Mouse (Mus musculus) brown adipose tissue, adult 24 weeks (tissue): ENCODE data around the gene Rpl18a. TPM values are rescaled to one million over a fixed set of nuclear protein-coding genes. Genes with fewer than 3 reads are reported as not detected.

Experiments
- H3K27ac ChIP-seq: fragments of 200-500 bp; replicated peaks from 2 replicates; pipeline ENCODE4 v1.5.1; 2012; ENCODE audit warnings: low read depth, mild to moderate bottlenecking, low read length
- H3K4me1 ChIP-seq: fragments of 200-500 bp; 2 replicates; pipeline ENCODE4 v1.6.1; 2012; ENCODE audit warnings: low read length, mixed read lengths; ENCODE audit not compliant: control insufficient read depth, insufficient read depth, insufficient read length
- H3K4me3 ChIP-seq: fragments of 200-500 bp; 2 replicates; pipeline ENCODE4 v1.5.1; 2012; ENCODE audit warnings: low read depth, mild to moderate bottlenecking, low read length, moderate library complexity; ENCODE audit not compliant: insufficient read depth
- polyA plus RNA-seq: library from polyadenylated mRNA; stranded (reverse); fragments of >200 nt; gene quantifications from 2 replicates; pipeline ENCODE4 v1.2.4, GENCODE M21; 2012; ENCODE audit not compliant: missing spikeins, insufficient read depth, insufficient read length

Gene Rpl18a
- polyA plus RNA-seq, 1 experiment, result 822 TPM

DNA sequence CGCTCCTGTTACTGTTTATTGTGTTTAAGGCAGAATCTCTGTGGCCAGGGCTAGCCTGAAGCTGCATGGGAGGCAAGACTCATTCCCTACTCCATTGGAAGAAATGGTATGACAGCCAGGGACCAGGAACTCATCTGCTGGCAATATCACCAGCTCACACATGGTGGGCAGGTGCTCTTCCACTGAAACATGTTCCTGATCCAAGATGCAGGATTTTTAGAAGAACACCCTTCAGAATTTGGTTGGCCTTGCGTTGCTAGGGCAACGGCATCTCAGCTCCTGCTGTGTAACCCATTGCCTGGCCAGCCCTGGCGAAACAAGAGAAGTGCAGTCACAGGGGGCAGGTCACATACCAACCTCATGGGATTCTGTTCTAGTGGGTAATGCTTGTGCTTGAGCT is 17.7 kb downstream of the Rpl18a start:
- Histone ChIP-seq H3K27ac (no peak overlapping the region), H3K4me1 (peaks cover 3% of the 10 kb centered on the region; the same call in 1 of the 2 replicates), H3K4me3 (no peak overlapping the region)

DNA sequence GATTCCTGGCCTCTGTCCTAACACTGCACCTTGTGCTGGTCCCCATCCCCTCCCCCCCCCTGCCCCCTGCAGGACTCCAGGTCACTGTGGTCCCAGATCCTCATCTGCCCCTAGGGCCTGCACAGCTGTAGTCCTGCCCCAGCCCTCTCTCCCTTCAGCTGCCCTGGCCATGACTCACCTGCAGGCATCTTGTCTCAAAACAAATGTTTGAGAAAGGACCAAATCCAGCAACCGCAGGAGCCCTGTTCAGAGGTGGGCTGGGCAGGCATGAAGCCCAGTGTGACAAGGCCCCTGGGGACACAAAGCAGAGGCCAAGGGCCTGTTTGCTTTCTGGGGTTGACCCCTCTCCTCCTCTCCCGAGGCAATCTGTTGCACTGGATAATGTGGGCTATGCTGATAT is 19.0 kb downstream of the Rpl18a start:
- H3K4me3 ChIP-seq, result no peak overlapping the region
- H3K27ac ChIP-seq, result no peak overlapping the region
- peaks cover 3% of the 10 kb centered on the region; the same call in 1 of the 2 replicates for H3K4me1 ChIP-seq

DNA sequence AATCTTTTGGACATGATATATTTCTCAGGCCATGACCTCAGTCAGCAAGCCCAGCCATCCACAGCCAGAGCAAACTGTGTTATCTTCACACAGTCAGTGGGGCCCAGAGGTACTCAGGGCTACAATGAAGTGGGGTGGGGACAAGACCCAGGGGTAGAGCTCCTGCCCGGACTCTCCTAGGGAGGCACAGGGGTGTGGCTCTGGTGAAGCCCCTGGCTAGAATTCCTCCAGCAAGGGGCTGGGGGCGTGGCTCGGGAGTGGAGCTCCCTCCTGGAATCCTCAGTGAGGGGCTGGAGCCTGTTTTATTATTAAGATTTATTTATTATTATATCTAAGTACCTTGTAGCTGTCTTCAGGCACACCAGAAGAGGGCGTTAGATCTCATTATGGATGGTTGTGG is 20.8 kb downstream of the Rpl18a start:
- Histone ChIP-seq H3K4me3 (no peak overlapping the region), H3K27ac (no peak overlapping the region), H3K4me1 (peaks cover 3% of the 10 kb centered on the region; the same call in 1 of the 2 replicates)

DNA sequence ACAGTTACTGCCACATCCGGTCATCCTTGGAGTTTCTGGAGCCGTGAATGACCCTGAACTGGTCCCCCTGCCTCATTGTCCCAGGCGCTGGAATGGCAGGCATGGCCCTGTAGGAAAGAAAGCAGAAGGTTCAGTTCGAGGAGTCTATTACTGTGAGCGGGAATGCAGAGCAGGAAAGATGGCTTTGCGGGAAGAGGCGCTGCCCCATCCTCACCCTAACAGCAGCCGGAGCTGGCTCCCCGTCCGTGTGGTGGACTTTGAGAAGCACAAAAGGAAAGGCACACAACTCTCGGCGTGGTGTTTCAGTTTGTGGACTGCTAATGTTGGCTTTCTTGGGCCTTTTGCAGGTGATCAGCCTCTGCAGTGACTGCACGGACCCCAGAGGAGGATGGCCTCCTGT is 22.8 kb downstream of the Rpl18a start:
- Histone ChIP-seq H3K27ac (no peak overlapping the region), H3K4me3 (no peak overlapping the region), H3K4me1 (no peaks in the 10 kb centered on the region)

DNA sequence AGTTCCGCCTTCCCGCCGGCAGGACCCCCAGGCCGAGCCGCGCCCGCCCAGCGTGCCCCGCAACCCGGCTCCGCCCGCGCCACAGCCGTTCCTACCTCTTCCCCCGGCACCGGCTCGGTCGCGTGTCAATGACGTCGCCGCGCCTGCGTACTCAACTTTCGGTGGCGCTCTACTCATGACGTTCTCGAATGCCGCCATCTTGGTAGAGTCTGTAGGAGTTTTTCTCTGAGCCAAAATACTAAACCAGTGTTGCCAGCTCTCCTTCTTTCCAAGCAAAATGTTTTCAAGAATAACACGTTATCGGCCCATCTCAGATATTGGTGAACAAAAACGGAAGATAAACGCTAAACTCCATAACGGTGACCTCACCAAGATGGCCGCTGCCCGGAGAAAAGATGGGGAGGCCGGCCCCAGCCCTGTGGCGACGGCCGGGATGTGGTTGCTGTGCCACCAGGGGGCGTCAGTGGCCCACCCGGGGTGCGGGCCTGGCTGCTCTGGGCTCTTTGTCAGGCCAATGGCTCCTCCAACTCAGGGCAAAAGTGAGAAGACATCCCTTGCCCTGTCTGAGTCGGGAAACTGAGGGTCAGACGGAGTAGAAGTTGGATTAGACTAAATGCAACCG is 23.7 kb downstream of the Rpl18a start, which contains the start of gene Ccdc124:
Gene Ccdc124 (minus strand): TSS at position 572 of the 622 bp plus-strand sequence.
- Histone ChIP-seq H3K4me3 (peak within 1 kb of the TSS; percentile 81), H3K4me1 (no peaks in the 10 kb centered on the region), H3K27ac (peak within 1 kb of the TSS; percentile 95)

DNA sequence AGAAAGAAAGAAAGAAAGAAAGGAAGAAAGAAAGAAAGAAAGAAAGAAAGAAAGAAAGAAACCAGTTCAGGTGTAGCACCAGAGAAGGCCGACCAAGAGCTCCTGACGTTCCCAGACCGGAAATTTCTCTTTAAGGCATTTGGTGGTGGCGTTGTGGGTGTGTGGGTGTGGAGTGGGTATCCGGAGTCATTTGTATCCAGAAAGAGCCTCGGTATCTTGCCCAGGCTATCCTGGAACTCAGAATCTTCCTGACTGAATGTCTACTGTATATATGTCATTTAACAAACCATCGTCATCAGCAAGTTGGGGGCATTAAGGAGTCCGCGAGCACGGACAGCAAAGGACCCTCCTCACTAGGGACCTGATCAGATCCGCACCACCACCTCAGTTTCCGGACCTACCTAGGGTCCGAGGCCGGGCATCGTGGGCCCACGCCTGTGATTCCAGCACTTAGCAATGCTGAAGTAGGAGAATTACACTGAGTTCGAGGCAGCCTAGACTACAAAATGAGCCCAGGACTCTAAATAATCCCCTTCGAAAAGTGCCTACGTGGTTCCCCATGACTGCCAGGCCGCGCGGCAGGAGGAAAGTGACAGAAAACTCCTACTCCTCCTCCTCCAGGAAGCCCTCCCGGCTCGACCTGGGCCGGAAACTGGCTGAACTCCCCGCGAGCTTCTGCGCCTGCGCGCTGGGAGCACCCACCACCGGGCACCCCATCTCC is 24.4 kb downstream of the Rpl18a start:
- peak overlapping the region; percentile 81 for H3K4me3 ChIP-seq
- H3K4me1 ChIP-seq, result no peaks in the 10 kb centered on the region
- H3K27ac ChIP-seq, result peak overlapping the region; percentile 56

DNA sequence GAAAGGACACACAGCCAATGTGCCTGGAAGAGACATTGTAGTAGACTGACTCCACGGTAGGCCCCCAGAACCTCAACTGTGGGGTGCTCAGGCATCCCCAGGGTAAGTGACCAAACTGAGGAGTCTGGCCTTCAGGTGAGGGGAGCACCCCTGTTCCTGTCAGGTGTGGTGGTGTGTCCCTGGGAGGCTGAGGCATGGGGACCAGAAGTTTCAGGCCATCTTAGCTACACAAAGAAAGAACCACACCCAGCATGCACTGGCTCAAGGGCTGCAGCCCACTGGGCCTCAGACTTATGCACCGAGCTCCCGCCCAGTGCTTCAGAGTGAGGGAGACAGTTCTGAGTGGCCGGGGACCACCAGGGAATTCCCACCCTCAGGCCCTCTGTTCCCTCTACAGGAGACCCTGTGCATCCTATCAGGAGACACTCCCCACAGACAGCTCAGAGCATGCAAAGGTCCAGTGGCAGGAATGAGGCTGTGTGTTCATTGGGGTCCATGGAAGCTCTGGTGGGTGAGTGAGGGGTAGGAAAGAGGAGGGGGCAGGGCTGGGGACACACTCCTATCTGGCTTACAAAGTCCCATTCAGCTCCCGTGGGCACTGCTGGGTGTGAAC is 25.9 kb downstream of the Rpl18a start:
- no peak overlapping the region for H3K27ac ChIP-seq
- no peaks in the 10 kb centered on the region for H3K4me1 ChIP-seq
- H3K4me3 ChIP-seq, result no peak overlapping the region

DNA sequence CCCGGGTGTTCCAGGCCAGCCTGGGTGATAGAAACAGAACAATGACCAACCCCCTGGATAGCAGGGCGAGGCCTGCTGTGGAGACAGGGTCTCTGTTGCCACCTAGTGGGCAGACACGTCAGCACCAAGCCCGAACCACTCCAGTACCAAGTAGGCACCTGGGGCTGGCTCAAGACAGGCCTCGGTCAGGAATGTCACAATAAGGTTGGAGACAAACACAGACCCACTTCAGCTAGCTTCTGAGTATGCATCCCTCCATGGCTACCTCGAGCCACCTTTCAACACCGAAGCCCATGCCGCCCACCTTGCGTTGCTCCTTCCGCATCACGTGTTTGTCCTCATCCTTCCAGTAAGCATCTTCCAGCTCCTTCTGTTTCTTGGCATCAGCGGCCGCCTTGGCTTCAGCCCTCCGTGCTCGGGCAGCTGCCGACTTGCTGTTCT is 27.6 kb downstream of the Rpl18a start:
- H3K4me3 ChIP-seq, result no peak overlapping the region
- peaks cover 4% of the 10 kb centered on the region; the same call in 1 of the 2 replicates for H3K4me1 ChIP-seq
- no peak overlapping the region for H3K27ac ChIP-seq

DNA sequence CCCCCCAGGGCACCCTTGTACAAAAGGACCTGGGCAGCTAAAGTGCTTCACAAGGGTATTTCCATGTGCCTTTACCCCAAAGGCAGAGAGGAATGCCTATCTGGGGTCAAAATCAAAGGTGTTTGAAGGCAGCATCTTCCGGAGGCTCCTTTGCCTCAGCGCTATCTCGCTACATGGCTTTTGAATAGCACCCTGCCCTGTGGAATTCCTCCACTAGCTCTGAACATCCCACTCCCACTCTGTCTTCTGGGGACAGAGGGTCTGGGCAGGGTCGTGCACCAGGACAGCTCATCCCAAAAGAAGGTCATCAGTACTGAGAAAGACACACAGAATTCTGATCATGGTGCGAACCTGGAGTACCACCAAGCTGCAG is 28.0 kb downstream of the Rpl18a start:
- Histone ChIP-seq H3K27ac (no peak overlapping the region), H3K4me1 (peaks cover 4% of the 10 kb centered on the region; the same call in 1 of the 2 replicates), H3K4me3 (no peak overlapping the region)

DNA sequence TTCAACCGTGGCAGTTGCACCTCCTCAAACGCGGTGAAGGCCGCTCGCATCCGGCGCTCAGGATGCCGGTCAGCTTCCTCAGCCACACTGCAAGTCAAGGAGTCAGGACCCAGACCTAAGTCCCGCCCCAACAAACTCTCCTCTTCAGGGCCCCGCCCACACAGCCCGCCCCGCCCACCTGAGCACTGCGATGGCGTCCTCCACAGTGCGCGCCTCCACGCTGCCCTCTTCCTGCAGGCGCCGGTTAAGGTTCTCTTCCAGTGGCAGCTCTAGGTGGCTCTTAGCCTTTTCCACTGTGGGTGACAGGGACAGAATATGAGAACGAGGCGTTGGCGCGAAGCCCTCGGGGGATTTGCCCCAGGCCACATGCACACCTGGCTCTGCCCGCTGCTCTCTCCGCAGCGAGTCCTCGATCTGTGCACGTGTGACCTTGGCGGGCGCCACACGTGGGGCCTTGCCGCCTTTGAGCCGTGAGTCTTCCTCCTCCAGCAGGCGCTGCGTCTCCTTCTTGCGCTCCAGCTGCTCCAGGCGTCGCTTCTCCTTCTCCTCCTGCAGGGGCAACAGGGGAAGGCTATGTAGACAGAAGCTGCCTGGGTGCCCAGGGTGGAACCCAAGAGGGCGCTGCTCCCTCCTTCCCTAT is 28.5 kb downstream of the Rpl18a start:
- Histone ChIP-seq H3K27ac (no peak overlapping the region), H3K4me1 (peaks cover 4% of the 10 kb centered on the region; the same call in 1 of the 2 replicates), H3K4me3 (no peak overlapping the region)

DNA sequence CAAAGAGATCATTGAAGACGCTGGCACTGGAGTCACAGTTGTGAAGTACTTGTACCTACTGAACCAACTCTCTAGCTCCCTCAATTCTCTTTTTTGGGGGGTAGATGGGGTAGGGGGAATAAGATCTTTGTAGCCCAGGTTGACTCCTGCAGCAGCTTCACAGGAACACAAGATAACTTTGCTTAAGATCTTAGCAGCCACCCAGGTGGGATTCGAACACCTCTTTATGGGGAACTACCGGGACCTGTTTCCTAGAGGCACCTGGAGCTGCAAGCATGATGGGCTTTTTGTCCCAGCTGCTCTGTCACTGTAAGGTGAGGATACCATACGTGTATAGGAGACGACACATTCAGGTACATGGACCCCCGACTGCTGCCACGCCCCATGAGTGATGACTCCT is 30.6 kb downstream of the Rpl18a start:
- Histone ChIP-seq H3K27ac (no peak overlapping the region), H3K4me1 (peaks cover 6% of the 10 kb centered on the region; the same call in 1 of the 2 replicates), H3K4me3 (no peak overlapping the region)

DNA sequence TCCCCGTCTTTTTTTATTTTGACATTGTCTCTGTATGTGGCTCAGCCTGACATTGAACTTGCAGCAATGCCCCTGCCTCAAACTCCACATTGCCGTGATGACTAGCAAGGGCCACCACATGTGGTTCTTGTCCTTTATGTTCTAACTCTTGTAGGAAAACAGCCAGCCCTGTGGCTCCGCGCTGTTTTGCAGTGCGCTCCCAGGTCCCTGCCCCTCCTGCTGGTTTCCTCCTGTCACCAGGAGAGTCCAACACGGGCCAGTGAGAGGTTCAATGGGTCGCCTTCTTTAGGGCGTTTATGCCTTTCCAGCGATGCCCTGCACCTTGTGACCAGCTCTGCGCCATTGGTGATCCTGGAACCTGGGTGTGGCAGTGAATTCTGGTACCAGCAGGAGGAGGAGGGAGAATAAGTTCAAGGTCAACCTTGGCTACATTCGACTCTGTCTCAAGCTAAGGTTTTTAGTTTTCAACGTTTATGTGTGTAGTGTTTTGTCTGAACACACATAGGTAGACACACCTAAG is 31.2 kb downstream of the Rpl18a start:
- Histone ChIP-seq H3K4me1 (peaks cover 6% of the 10 kb centered on the region; the same call in 1 of the 2 replicates), H3K4me3 (peak overlapping the region; percentile 48), H3K27ac (no peak overlapping the region)

DNA sequence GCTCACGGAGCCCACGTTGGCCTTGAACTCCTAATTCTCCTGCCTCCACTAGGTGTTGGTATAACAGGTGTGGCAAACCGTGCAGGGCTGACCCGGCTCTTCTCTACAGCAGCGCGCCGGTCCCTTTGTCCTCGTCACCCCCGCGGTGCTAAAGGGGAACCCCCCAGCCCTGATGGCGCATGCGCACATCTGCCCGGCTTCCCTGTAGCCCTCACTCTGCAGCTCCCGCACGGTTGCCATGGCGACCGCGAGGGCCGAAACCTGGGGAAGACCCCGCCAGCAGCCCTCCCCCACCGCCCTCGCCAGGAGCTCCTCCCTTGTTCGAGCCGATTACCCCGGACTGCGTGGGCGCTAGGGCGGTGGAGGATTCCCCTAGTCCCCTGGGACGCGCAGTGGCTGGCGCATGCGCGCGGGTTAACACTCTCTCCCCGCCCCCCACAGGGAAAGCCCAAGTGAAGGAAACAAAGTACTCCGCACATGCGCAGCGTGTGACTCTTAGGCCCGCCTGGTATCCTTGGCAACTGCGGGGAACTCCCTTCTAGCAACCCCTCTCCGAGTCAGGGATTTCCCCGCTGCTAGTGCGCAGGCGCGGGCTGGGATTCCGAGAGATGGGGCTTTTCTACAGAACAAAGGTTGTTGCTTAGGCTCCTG is 31.7 kb downstream of the Rpl18a start:
- peak overlapping the region; percentile 60 for H3K4me3 ChIP-seq
- no peak overlapping the region for H3K27ac ChIP-seq
- peaks cover 6% of the 10 kb centered on the region; the same call in 1 of the 2 replicates for H3K4me1 ChIP-seq

DNA sequence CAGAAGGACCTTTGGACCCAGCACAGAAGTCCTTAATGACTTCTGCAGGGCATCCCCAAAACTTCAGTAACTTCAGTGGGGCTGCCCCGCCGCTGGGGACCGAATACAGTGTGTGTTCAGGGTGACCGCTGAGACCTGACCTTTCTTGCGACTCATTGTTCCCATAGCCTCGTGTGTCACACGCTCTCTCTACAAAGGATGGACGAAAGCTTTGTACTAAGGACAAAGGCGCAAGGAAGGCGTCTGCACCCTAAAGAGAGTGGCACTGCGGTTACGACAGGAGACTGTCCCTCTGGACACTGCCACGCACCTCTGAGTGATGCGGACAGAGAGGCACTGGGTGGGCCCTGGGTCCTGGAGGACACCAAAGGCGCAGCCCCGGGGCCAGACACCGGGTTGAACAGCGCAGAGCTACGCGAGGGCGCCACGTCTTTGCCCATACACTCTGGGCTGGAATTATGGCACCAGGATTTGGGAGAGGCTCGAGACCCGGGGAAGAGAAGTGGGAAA is 32.4 kb downstream of the Rpl18a start:
- H3K4me3 ChIP-seq, result peak overlapping the region; percentile 60
- H3K27ac ChIP-seq, result no peak overlapping the region
- H3K4me1 ChIP-seq, result peaks cover 6% of the 10 kb centered on the region; the same call in 1 of the 2 replicates
